Mouse (Mus musculus): ENCODE data around the gene Efcab11.

DNA sequence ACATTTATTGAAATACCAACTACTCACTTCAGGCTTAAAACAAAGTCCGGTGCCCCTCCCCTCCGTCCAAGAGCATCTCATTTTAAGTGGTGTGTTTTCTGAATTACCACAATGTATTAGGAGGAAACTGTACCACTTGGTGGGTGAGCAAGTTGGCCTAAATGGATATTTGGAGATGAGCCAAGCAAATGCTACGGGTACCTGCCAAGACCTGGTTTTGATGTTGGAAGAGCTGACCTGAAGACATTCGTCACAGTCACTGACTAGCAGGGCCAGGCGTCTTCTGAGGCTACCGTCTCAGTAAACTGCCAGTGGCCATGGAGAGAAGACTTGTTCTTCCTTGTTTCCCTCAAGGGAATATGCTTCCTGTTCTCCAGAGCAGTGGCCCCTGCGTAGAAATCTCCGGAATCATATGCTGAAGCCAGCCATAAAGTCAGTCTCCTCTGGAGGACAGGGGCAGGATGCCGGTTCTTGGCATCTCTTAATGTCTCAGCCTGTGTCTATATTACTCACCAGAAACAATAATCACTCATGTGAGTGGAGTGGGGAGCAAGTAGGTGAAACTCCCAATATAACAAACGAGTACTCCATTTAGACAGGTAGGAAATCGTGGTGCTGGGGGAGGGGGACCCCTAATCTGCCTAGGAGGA lies 198.7 kb downstream of the Efcab11 start:
- TF ChIP-seq POLR2A (IDR thresholded peaks at IDR 0.05; ENCODE audit: borderline replicate concordance, insufficient read depth, low read length) (no peak), CTCF (IDR thresholded peaks at IDR 0.05; ENCODE audit: borderline replicate concordance, insufficient read depth, low read depth, low read length) (no peak)
